Mouse (Mus musculus) kidney, postnatal 0 days (tissue): ENCODE results near the gene Rars. TPM values are rescaled to one million over a fixed set of nuclear protein-coding genes. Genes with fewer than 3 reads are reported as not detected.
A peak's percentile ranks its signal among the peaks of the same experiment; 100 is the strongest.

Experiments used
- ATAC-seq: fragments of 200-750 bp; cut with Nextera tagmentation; replicated peaks from 2 replicates; pipeline ENCODE4 v1.8.0; 2017; ENCODE audit warnings: low read depth, moderate number of reproducible peaks, moderate TSS enrichment, moderate library complexity; ENCODE audit not compliant: low FRiP score
- DNase-seq: peaks from one replicate; pipeline ENCODE4 v3.0.0-alpha.2; 2016; ENCODE audit warnings: low spot score
- H3K27ac ChIP-seq: fragments of 300-500 bp; sonication (generic); 2 replicates; pipeline ENCODE4 v1.5.1; 2014; ENCODE audit warnings: mild to moderate bottlenecking
- H3K27me3 ChIP-seq: fragments of 300-500 bp; sonication (generic); 2 replicates; pipeline ENCODE4 v1.6.1; 2014; ENCODE audit warnings: low read length, mixed read lengths; ENCODE audit not compliant: insufficient read depth
- H3K36me3 ChIP-seq: fragments of 300-500 bp; sonication (generic); 2 replicates; pipeline ENCODE4 v1.6.1; 2014; ENCODE audit warnings: low read length, mixed read lengths; ENCODE audit not compliant: insufficient read depth
- H3K4me1 ChIP-seq: fragments of 300-500 bp; sonication (generic); replicated peaks from 2 replicates; pipeline ENCODE4 v1.6.1; 2014; ENCODE audit warnings: antibody characterized with exemption, low read length, mixed read lengths; ENCODE audit not compliant: insufficient read depth
- H3K4me2 ChIP-seq: fragments of 300-500 bp; sonication (generic); 2 replicates; pipeline ENCODE4 v1.6.1; 2014; ENCODE audit warnings: mild to moderate bottlenecking, low read length, moderate library complexity, mixed read lengths
- H3K4me3 ChIP-seq: fragments of 300-500 bp; sonication (generic); replicated peaks from 2 replicates; pipeline ENCODE4 v1.5.1; 2014; ENCODE audit warnings: low read depth, low read length
- H3K9ac ChIP-seq: fragments of 300-500 bp; sonication (generic); 2 replicates; pipeline ENCODE4 v1.6.1; 2014; ENCODE audit warnings: low read depth, low read length
- H3K9me3 ChIP-seq: fragments of 300-500 bp; sonication (generic); replicated peaks from 2 replicates; pipeline ENCODE4 v1.6.1; 2016; ENCODE audit warnings: low read length, inconsistent platforms, mixed read lengths
- CTCF ChIP-seq: IDR thresholded peaks from 2 replicates; pipeline ENCODE4 v1.5.1; 2016; ENCODE audit warnings: antibody characterized with exemption, low read depth, mild to moderate bottlenecking, moderate library complexity
- WGBS: fragments of 180-500 bp; shearing (Covaris S2); extraction: QIAGEN DNeasy Blood & Tissue Kit; methylation state at CpG from one replicate; pipeline ENCODE4 v1.1.7; 2014; 5-methylcytosine and 5-hydroxymethylcytosine counted together
- polyA plus RNA-seq: library from polyadenylated mRNA; unstranded; fragments of >200 nt; fragmentation: Nextera tagmentation; extraction: Ambion mirVana; gene quantifications from 2 replicates; pipeline ENCODE4 v1.2.1, GENCODE M21; 2015

Gene Rars
- polyA plus RNA-seq, 1 experiment from 2014 or later = 67.9 TPM

GRCm38 (mm10) chr11:35775606-35776005 lies 58.7 kb downstream of the Rars start:
- Histone ChIP-seq H3K27ac (no peak overlapping the region), H3K27me3 (no peaks in the 10 kb centered on the region), H3K4me2 (no peak overlapping the region), H3K36me3 (peaks cover 29% of the 10 kb centered on the region), H3K4me1 (peaks cover 5% of the 10 kb centered on the region; the same call in 1 of the 2 replicates), H3K9ac (no peak overlapping the region), H3K4me3 (no peak overlapping the region), H3K9me3 (no peaks in the 10 kb centered on the region)
- DNase-seq = no peak
- no peak for ATAC-seq
- no peak for TF ChIP-seq CTCF
- WGBS = 95% methylated on average over 3 of the region's 3 CpGs

DNA sequence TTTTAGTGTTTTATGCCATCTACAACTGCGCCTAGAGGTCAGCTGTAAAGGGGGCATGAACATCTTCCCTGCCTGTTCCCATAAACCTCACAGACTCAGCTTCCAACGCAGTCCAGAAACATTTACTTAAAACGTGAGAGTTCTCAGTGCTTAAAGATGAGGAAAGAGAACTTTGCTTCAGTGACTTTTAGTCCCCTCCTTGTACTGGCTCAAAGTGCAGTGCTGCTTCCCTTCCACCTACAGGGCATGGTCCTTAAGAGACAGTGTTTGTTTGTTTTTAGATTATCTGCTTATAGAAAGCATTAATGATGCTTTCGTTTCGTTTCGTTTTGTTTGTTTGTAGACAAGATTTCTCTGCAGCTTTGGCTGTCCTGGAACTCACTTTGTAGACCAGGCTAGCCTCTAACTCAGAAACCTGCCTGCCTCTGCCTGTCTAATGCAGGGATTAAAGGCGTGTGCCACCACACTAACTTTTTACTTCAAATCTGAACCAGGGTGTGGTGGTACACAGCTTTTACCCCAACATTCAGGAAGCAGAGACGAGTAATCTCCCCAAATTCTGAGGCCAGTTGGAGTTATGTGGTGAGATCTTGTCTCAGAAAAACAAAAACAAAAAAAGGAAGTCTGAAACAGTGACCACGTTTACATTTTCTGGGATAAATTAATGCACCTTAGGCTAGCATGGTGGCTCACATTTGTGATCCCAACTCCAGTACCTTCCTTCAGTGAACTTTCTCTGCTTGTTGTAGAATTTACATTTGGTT lies 63.4 kb downstream of the Rars start:
- Histone ChIP-seq H3K9me3 (no peaks in the 10 kb centered on the region), H3K36me3 (no peaks in the 10 kb centered on the region), H3K4me3 (peak overlapping the region; percentile 88), H3K4me1 (peaks cover 8% of the 10 kb centered on the region; the same call in 1 of the 2 replicates), H3K9ac (peak overlapping the region; percentile 94), H3K4me2 (peak overlapping the region; percentile 86), H3K27me3 (no peaks in the 10 kb centered on the region), H3K27ac (peak overlapping the region; percentile 95)
- TF ChIP-seq CTCF = no peak
- DNase-seq (peak; percentile 27), ATAC-seq (no peak)
- 52% methylated on average over 9 of the region's 9 CpGs for WGBS

DNA sequence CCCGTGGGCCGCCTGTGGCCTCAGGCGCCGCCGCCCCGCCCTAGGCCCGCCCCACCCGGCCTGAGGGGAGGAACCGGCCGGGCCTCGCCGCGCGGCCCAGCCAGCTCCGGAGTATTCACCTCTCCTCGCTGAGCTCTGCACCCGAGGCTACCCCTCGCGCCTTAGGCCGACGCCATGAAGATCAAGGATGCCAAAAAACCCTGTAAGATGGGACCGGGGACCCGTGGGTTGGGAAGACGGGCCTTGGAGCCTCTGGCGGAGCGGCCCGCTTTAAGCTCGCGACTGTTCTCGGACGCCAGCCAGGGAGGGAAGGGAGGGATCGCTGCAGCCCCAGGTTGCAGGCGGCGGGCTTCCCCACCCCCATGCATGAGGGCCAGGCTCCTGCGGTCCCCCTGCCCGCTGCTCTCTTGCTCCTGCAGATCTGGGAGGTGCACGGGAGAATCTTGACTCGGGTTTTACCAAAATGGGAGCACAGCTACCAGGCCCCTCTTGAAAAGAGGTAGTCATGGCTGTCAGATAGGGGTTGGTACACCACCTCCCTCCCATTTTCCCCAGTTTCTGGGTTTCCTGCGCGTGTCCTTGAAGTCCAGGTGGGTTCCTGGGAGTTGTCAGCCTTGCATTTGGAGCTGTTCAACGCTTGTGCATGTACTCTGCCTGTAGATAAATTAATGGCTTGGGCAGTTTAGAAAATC lies 64.4 kb downstream of the Rars start:
- DNase-seq (peak; percentile 74), ATAC-seq (peak; percentile 92)
- Histone ChIP-seq H3K9me3 (no peaks in the 10 kb centered on the region), H3K4me3 (peak overlapping the region; percentile 88), H3K9ac (peak overlapping the region; percentile 94), H3K27me3 (no peaks in the 10 kb centered on the region), H3K4me1 (peaks cover 8% of the 10 kb centered on the region; the same call in 1 of the 2 replicates), H3K27ac (peak overlapping the region; percentile 95), H3K4me2 (peak overlapping the region; percentile 86), H3K36me3 (no peaks in the 10 kb centered on the region)
- under 1% methylated on average over 37 of the region's 41 CpGs for WGBS
- no peak for TF ChIP-seq CTCF

DNA sequence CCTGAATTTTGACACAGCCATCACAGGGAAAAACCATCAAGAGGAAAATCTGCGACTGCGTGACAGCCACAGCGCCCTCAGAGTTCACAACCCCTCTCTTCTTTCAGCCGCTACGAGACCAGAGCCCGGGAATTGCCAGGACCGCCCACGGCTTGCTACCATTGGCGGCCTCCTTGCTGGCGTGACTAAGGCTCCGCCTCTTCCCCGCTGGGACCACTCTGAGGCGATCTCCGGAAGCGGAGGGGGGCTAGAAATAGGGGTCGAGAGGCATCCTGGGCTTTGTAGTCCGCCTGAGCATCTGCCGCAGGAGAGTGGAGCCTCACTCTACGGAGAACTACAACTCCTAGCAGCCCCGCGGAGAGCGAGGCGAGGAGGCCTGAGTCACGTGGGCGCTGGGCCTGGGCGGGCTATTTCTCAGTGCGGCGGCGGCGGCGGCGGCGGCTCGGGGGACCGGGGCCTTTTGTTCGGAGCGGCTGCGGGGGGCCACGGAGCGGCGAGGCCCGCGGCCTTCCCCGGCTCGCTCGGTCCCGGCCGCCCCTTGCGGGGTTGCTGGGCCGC lies 65.0 kb downstream of the Rars start, which contains the start of gene Pank3:
Gene Pank3 (plus strand): TSS at position 297 of the 558 bp plus-strand sequence.
- Histone ChIP-seq H3K4me3 (peak within 1 kb of the TSS; percentile 88), H3K36me3 (no peaks in the 10 kb centered on the region), H3K27me3 (no peaks in the 10 kb centered on the region), H3K9ac (peak within 1 kb of the TSS; percentile 94), H3K4me1 (peaks cover 8% of the 10 kb centered on the region; the same call in 1 of the 2 replicates), H3K9me3 (no peaks in the 10 kb centered on the region), H3K27ac (peak within 1 kb of the TSS; percentile 95), H3K4me2 (peak within 1 kb of the TSS; percentile 86)
- no peak for TF ChIP-seq CTCF
- peak; percentile 99 for ATAC-seq
- DNase-seq = peak; percentile 99
- WGBS = under 1% methylated on average over 45 of the region's 50 CpGs

DNA sequence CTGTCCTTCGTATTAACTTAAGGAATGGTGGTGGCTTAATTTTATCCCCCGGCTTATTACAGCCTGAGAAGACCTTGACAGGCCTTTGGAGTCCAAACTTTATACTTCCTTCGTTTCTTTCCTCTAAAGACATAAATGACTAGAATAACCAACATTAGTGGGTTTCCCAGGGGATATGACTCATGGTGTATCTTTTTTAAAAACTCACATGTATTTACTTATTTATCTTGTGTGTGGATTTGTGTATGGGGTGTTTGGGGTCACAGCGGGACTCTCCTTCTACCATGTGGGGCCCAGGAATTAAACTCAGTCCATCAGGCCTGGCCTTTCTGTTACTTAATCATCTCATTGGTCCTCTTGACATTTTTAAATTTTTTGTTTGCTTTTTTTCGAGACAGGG lies 67.5 kb downstream of the Rars start:
- no peak for TF ChIP-seq CTCF
- H3K4me1 ChIP-seq = peaks cover 8% of the 10 kb centered on the region; the same call in 1 of the 2 replicates
- H3K36me3 ChIP-seq = no peaks in the 10 kb centered on the region
- H3K4me3 ChIP-seq = no peak overlapping the region
- DNase-seq (no peak), ATAC-seq (no peak)
- H3K27ac ChIP-seq = no peak overlapping the region
- no peak overlapping the region for H3K9ac ChIP-seq
- no peaks in the 10 kb centered on the region for H3K27me3 ChIP-seq
- no peaks in the 10 kb centered on the region for H3K9me3 ChIP-seq
- WGBS = 74% methylated on average over 5 of the region's 5 CpGs
- no peak overlapping the region for H3K4me2 ChIP-seq

- TF ChIP-seq CTCF = no peak
- Histone ChIP-seq H3K36me3 (no peaks in the 10 kb centered on the region), H3K4me3 (no peak overlapping the region), H3K27ac (no peak overlapping the region), H3K4me1 (no peaks in the 10 kb centered on the region), H3K9ac (no peak overlapping the region), H3K27me3 (no peaks in the 10 kb centered on the region), H3K4me2 (no peak overlapping the region), H3K9me3 (no peaks in the 10 kb centered on the region)
- no peak for ATAC-seq
- no peak for DNase-seq
- 96% methylated on average over 4 of the region's 4 CpGs for WGBS
Observed at GRCm38 (mm10) chr11:35760627-35761003, 73.7 kb downstream of the Rars start.
